Mouse (Mus musculus): ENCODE measurements around the gene 9330182O14Rik.

- TF ChIP-seq POLR2A (IDR thresholded peaks at IDR 0.05; ENCODE audit: extremely low read depth, insufficient read depth, low read length) (no peak), CTCF (IDR thresholded peaks at IDR 0.05; ENCODE audit: extremely low read depth, insufficient read depth, low read length) (no peak)
Measured at GRCm38 (mm10) chr15:40179423-40179822, 45.3 kb downstream of the 9330182O14Rik start.
